Mouse (Mus musculus) kidney, embryonic 15.5 days (tissue): ENCODE results near the gene Bbc3. TPM values are rescaled to one million over a fixed set of nuclear protein-coding genes. Genes with fewer than 3 reads are reported as not detected.

ENCODE experiments used
- ATAC-seq: fragments of 200-750 bp; cut with Nextera tagmentation; replicated peaks from 2 replicates; pipeline ENCODE4 v1.8.0; 2017; ENCODE audit warnings: moderate TSS enrichment; ENCODE audit not compliant: low FRiP score
- H3K27ac ChIP-seq: fragments of 300-500 bp; sonication (generic); 2 replicates; pipeline ENCODE4 v1.5.1; 2015; ENCODE audit warnings: mild to moderate bottlenecking, inconsistent platforms
- H3K27me3 ChIP-seq: fragments of 300-500 bp; sonication (generic); 2 replicates; pipeline ENCODE4 v1.6.1; 2015; ENCODE audit warnings: inconsistent platforms
- H3K36me3 ChIP-seq: fragments of 300-500 bp; sonication (generic); 2 replicates; pipeline ENCODE4 v1.6.1; 2015; ENCODE audit warnings: inconsistent platforms
- H3K4me1 ChIP-seq: fragments of 300-500 bp; sonication (generic); 2 replicates; pipeline ENCODE4 v1.6.1; 2015; ENCODE audit warnings: inconsistent platforms
- H3K4me2 ChIP-seq: fragments of 300-500 bp; sonication (generic); 2 replicates; pipeline ENCODE4 v1.6.1; 2015; ENCODE audit warnings: moderate library complexity, mild to moderate bottlenecking, inconsistent platforms
- H3K4me3 ChIP-seq: fragments of 300-500 bp; sonication (generic); replicated peaks from 2 replicates; pipeline ENCODE4 v1.5.1; 2015; ENCODE audit warnings: mild to moderate bottlenecking, inconsistent platforms
- H3K9ac ChIP-seq: fragments of 300-500 bp; sonication (generic); 2 replicates; pipeline ENCODE4 v1.6.1; 2015; ENCODE audit warnings: mild to moderate bottlenecking, inconsistent platforms
- H3K9me3 ChIP-seq: fragments of 300-500 bp; sonication (generic); replicated peaks from 2 replicates; pipeline ENCODE4 v1.6.1; 2016; ENCODE audit warnings: inconsistent platforms
- WGBS: fragments of 180-500 bp; shearing (Covaris S2); methylation state at CpG from one replicate; pipeline ENCODE4 v1.1.7; 2015; ENCODE audit warnings: mixed read lengths; 5-methylcytosine and 5-hydroxymethylcytosine counted together
- polyA plus RNA-seq: library from polyadenylated mRNA; unstranded; fragments of >200 nt; fragmentation: Nextera tagmentation; extraction: Ambion mirVana; gene quantifications from 2 replicates; pipeline ENCODE4 v1.2.1, GENCODE M21; 2015

Gene Bbc3
- polyA plus RNA-seq, 1 experiment from 2014 or later: 12.4 TPM

GRCm38 (mm10) chr7:16324661-16325060 is 16.5 kb downstream of the Bbc3 start:
- Histone ChIP-seq H3K4me2 (no peak overlapping the region), H3K9me3 (no peaks in the 10 kb centered on the region), H3K9ac (no peak overlapping the region), H3K4me1 (peaks cover 9% of the 10 kb centered on the region), H3K4me3 (no peak overlapping the region), H3K27me3 (no peaks in the 10 kb centered on the region), H3K36me3 (peaks cover 56% of the 10 kb centered on the region), H3K27ac (no peak overlapping the region)
- ATAC-seq: no peak
- WGBS: 57% methylated on average over 7 of the region's 7 CpGs

GRCm38 (mm10) chr7:16325920-16326606 is 17.9 kb downstream of the Bbc3 start:
- Histone ChIP-seq H3K4me3 (no peak overlapping the region), H3K4me2 (no peak overlapping the region), H3K4me1 (peaks cover 9% of the 10 kb centered on the region), H3K36me3 (peaks cover 66% of the 10 kb centered on the region), H3K9me3 (no peaks in the 10 kb centered on the region), H3K9ac (no peak overlapping the region), H3K27ac (peak overlapping the region; percentile 84), H3K27me3 (no peaks in the 10 kb centered on the region)
- WGBS: 24% methylated on average over 8 of the region's 8 CpGs
- ATAC-seq: peak; percentile 73

- H3K27me3 ChIP-seq: no peaks in the 10 kb centered on the region
- H3K9ac ChIP-seq: no peak overlapping the region
- peak; percentile 27; the same call in 1 of the 2 replicates for ATAC-seq
- H3K9me3 ChIP-seq: no peaks in the 10 kb centered on the region
- peaks cover 71% of the 10 kb centered on the region for H3K36me3 ChIP-seq
- H3K4me1 ChIP-seq: peaks cover 9% of the 10 kb centered on the region
- no peak overlapping the region for H3K4me3 ChIP-seq
- no peak overlapping the region for H3K4me2 ChIP-seq
- H3K27ac ChIP-seq: peak overlapping the region; percentile 84; the same call in 1 of the 2 replicates
- WGBS: 91% methylated on average over 2 of the region's 2 CpGs
Measured at GRCm38 (mm10) chr7:16326607-16326971, 18.4 kb downstream of the Bbc3 start.

- WGBS: 66% methylated on average over 3 of the region's 3 CpGs
- H3K36me3 ChIP-seq: peaks cover 90% of the 10 kb centered on the region
Measured at GRCm38 (mm10) chr7:16329146-16329545, 21.0 kb downstream of the Bbc3 start.

GRCm38 (mm10) chr7:16337733-16338132 is 29.5 kb downstream of the Bbc3 start:
- 0 out of 2 replicates have a peak, but pooled peaks cover 5% of the 10 kb centered on the region for H3K4me1 ChIP-seq
- peaks cover 85% of the 10 kb centered on the region for H3K36me3 ChIP-seq
- no peak overlapping the region for H3K4me2 ChIP-seq
- H3K27me3 ChIP-seq: no peaks in the 10 kb centered on the region
- H3K4me3 ChIP-seq: no peak overlapping the region
- no peaks in the 10 kb centered on the region for H3K9me3 ChIP-seq
- WGBS: 88% methylated on average over 2 of the region's 2 CpGs
- no peak overlapping the region for H3K27ac ChIP-seq
- no peak overlapping the region for H3K9ac ChIP-seq
- ATAC-seq: no peak

More at GRCm38 (mm10) chr7:16329146-16329545, 21.0 kb downstream of the Bbc3 start:
- H3K4me3 ChIP-seq: no peak overlapping the region
- H3K9me3 ChIP-seq: no peaks in the 10 kb centered on the region
- H3K27me3 ChIP-seq: no peaks in the 10 kb centered on the region
- no peak overlapping the region for H3K27ac ChIP-seq
- H3K9ac ChIP-seq: no peak overlapping the region
- peaks cover 9% of the 10 kb centered on the region for H3K4me1 ChIP-seq
- no peak overlapping the region for H3K4me2 ChIP-seq
- ATAC-seq: no peak

GRCm38 (mm10) chr7:16344598-16344997 is 36.4 kb downstream of the Bbc3 start:
- Histone ChIP-seq H3K9me3 (no peaks in the 10 kb centered on the region), H3K9ac (no peak overlapping the region), H3K4me2 (no peak overlapping the region), H3K4me1 (0 out of 2 replicates have a peak, but pooled peaks cover 5% of the 10 kb centered on the region), H3K27ac (no peak overlapping the region), H3K36me3 (peaks cover 82% of the 10 kb centered on the region), H3K27me3 (no peaks in the 10 kb centered on the region), H3K4me3 (no peak overlapping the region)
- 84% methylated on average over 3 of the region's 3 CpGs for WGBS
- no peak for ATAC-seq

- no peak overlapping the region for H3K9ac ChIP-seq
- no peaks in the 10 kb centered on the region for H3K27me3 ChIP-seq
- 89% methylated on average over 4 of the region's 4 CpGs for WGBS
- H3K4me1 ChIP-seq: 0 out of 2 replicates have a peak, but pooled peaks cover 8% of the 10 kb centered on the region
- ATAC-seq: no peak
- H3K36me3 ChIP-seq: peaks cover 83% of the 10 kb centered on the region
- H3K4me3 ChIP-seq: no peak overlapping the region
- H3K4me2 ChIP-seq: no peak overlapping the region
- H3K9me3 ChIP-seq: no peaks in the 10 kb centered on the region
- no peak overlapping the region for H3K27ac ChIP-seq
Measured at GRCm38 (mm10) chr7:16345297-16345696, 37.1 kb downstream of the Bbc3 start.

- WGBS: 57% methylated on average over 5 of the region's 5 CpGs
- H3K9ac ChIP-seq: no peak overlapping the region
- H3K4me1 ChIP-seq: 0 out of 2 replicates have a peak, but pooled peaks cover 4% of the 10 kb centered on the region
- H3K27ac ChIP-seq: peak overlapping the region; percentile 45; the same call in 1 of the 2 replicates
- H3K36me3 ChIP-seq: peaks cover 78% of the 10 kb centered on the region
- no peaks in the 10 kb centered on the region for H3K9me3 ChIP-seq
- H3K4me3 ChIP-seq: no peak overlapping the region
- no peak overlapping the region for H3K4me2 ChIP-seq
- ATAC-seq: 0 out of 2 replicates have a peak, but pooled peaks have one; percentile 18
- no peaks in the 10 kb centered on the region for H3K27me3 ChIP-seq
Measured at GRCm38 (mm10) chr7:16349999-16350398, 41.8 kb downstream of the Bbc3 start.

GRCm38 (mm10) chr7:16355854-16356594 is 47.8 kb downstream of the Bbc3 start:
- Histone ChIP-seq H3K27me3 (no peaks in the 10 kb centered on the region), H3K4me3 (no peak overlapping the region), H3K4me1 (no peaks in the 10 kb centered on the region), H3K9ac (no peak overlapping the region), H3K27ac (no peak overlapping the region), H3K36me3 (peaks cover 81% of the 10 kb centered on the region), H3K9me3 (no peaks in the 10 kb centered on the region), H3K4me2 (no peak overlapping the region)
- WGBS: 95% methylated on average over 3 of the region's 3 CpGs
- no peak for ATAC-seq

GRCm38 (mm10) chr7:16357602-16358001 is 49.4 kb downstream of the Bbc3 start:
- ATAC-seq: no peak
- no peak overlapping the region for H3K4me2 ChIP-seq
- H3K36me3 ChIP-seq: peaks cover 81% of the 10 kb centered on the region
- H3K4me1 ChIP-seq: no peaks in the 10 kb centered on the region
- H3K27ac ChIP-seq: no peak overlapping the region
- no peak overlapping the region for H3K9ac ChIP-seq
- no peaks in the 10 kb centered on the region for H3K9me3 ChIP-seq
- H3K27me3 ChIP-seq: no peaks in the 10 kb centered on the region
- 96% methylated on average over 3 of the region's 3 CpGs for WGBS
- H3K4me3 ChIP-seq: no peak overlapping the region

GRCm38 (mm10) chr7:16364319-16364718 is 56.1 kb downstream of the Bbc3 start:
- 0 out of 2 replicates have a peak overlapping the region, but pooled peaks have one; percentile 38 for H3K27ac ChIP-seq
- peaks cover 95% of the 10 kb centered on the region for H3K36me3 ChIP-seq

GRCm38 (mm10) chr7:16364901-16365500 is 56.8 kb downstream of the Bbc3 start:
- H3K9ac ChIP-seq: no peak overlapping the region
- H3K4me1 ChIP-seq: no peaks in the 10 kb centered on the region
- no peak overlapping the region for H3K27ac ChIP-seq
- H3K27me3 ChIP-seq: no peaks in the 10 kb centered on the region
- H3K9me3 ChIP-seq: no peaks in the 10 kb centered on the region
- WGBS: 31% methylated on average over 4 of the region's 4 CpGs
- peaks cover 96% of the 10 kb centered on the region for H3K36me3 ChIP-seq
- H3K4me2 ChIP-seq: no peak overlapping the region
- H3K4me3 ChIP-seq: no peak overlapping the region
- no peak for ATAC-seq

More at GRCm38 (mm10) chr7:16364319-16364718, 56.1 kb downstream of the Bbc3 start:
- H3K27me3 ChIP-seq: no peaks in the 10 kb centered on the region
- no peak overlapping the region for H3K4me2 ChIP-seq
- 67% methylated on average over 1 of the region's 1 CpGs for WGBS
- H3K9ac ChIP-seq: no peak overlapping the region
- no peak overlapping the region for H3K4me3 ChIP-seq
- H3K9me3 ChIP-seq: no peaks in the 10 kb centered on the region
- H3K4me1 ChIP-seq: no peaks in the 10 kb centered on the region
- no peak for ATAC-seq
